ENCODE assay signal across 22 mouse cellular contexts in the genomic region with DNA sequence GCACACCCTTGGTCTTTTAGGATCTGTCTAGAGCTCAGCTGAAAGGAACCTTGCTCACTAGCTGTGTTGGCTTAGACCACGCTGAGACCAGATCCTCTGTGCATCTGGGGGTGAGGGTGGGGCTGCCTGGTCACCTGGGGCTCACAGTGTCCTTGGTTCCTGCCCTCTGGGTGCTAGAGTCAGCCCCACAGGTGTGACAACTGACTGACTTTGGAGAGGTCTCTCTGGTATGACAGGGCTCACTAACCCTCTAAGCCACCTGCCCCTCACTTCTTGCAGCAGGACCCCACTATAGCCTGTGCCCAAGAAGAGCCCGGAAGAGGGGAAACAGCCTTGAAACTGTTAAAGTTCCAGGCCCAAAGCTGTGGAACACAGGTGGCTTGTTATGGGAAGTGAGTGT. TPM values are rescaled to one million over a fixed set of nuclear protein-coding genes. Genes with fewer than 3 reads are reported as not detected.
"Had no signal": no experiment of that assay in that cellular context is flagged by ENCODE, and none has a peak within 500 bp of the region (broad histone marks: within the 10 kb centered on the region; RNA-seq: fewer than 3 reads in every experiment).

No protein-coding gene starts in this region.

- ATAC-seq: hindbrain, embryonic 16.5 days; intestine, embryonic 16.5 days had no signal

- H3K9me3 ChIP-seq: heart, embryonic 13.5 days; heart, embryonic 15.5 days; hindbrain, embryonic 12.5 days; liver, embryonic 13.5 days; liver, embryonic 15.5 days had no signal

- H3K27ac ChIP-seq: gastrocnemius, adult 2 months; heart, embryonic 13.5 days; heart, embryonic 15.5 days; hindbrain, embryonic 12.5 days; hindbrain, embryonic 14.5 days; layer of hippocampus, adult 2 months; left cerebral cortex, adult 2 months; liver, embryonic 13.5 days; liver, embryonic 15.5 days had no signal

- H3K9ac ChIP-seq: heart, embryonic 13.5 days; heart, embryonic 15.5 days; hindbrain, embryonic 12.5 days; hindbrain, embryonic 14.5 days; liver, embryonic 13.5 days; liver, embryonic 15.5 days had no signal

- DNase-seq: gastrocnemius, adult 2 months; gastrocnemius, postnatal 10 days; gastrocnemius, postnatal 25 days; heart, adult 18-20 months; heart, postnatal 36 days; kidney, adult 11 months; kidney, adult 2 months; kidney, adult 9 months; liver; liver, embryonic 13.5 days had no signal

- H3K4me2 ChIP-seq: heart, embryonic 13.5 days; heart, embryonic 15.5 days; hindbrain, embryonic 12.5 days; hindbrain, embryonic 14.5 days; liver, embryonic 11.5 days; liver, embryonic 13.5 days; liver, embryonic 15.5 days had no signal

- H3K4me3 ChIP-seq: gastrocnemius, adult 2 months; heart, embryonic 13.5 days; heart, embryonic 15.5 days; hindbrain, embryonic 12.5 days; layer of hippocampus, adult 2 months; left cerebral cortex, adult 2 months; liver, embryonic 13.5 days; liver, embryonic 15.5 days had no signal

RNA-seq across cellular contexts. Expression of gene Gm20431, which starts 58.9 kb away (rescaled TPM):
- total RNA-seq: hematopoietic stem cell, adult 5-6 weeks had no signal
- polyA plus RNA-seq: frontal cortex, adult 2 months; liver, embryonic 13.5 days had no signal
